Mouse (Mus musculus): Measurements from ENCODE around the gene Plekhh2. TPM values are rescaled to one million over a fixed set of nuclear protein-coding genes. Genes with fewer than 3 reads are reported as not detected.

Plekhh2 gene
- under 1 TPM in 1 of 2 experiments, not detected in 1; 0.15 TPM for total RNA-seq (2023)

DNA sequence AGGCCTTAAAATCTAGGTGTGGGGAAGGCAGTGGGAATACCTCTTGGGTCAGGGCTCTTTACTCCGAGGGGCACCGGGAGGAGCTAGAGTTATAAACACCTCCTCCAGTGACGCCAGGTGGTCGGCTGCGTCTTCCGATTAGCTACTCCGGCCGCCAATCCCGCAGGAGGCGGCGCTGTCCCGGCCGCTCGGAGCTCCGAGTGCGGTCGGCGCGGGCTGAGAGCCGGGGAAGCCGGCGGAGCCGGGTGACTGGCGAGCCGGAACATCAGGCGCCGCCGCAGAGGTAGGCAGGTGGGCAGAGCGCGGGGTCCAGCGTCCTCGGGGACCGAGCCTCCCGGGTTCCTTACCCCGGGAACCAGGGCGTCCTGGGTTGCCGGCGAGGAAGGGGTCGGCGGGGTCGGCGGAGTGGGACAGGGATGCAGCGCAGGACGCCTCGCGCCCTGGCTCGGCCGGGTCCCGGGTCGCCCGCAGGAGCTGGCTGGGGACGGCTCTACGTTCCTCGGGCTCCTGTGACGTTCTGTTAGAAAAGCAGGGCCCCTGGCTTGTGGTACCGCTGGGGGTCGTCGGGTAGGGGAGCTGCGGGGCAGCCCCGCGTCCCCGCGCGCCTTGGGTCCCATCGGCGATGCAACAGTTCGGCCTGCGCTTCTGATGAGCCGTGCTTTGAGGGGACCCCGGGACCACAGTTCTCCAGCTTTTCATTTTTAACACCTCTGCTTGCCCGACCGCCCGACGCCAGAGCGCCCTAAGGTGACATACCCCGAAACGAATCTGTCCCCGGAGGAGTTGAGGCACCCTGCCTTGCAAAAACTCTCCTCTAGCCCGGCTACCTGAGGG is at the start of gene Plekhh2:
TSS of gene Plekhh2 (plus strand) at position 214 of the 834 bp plus-strand sequence.

DNA sequence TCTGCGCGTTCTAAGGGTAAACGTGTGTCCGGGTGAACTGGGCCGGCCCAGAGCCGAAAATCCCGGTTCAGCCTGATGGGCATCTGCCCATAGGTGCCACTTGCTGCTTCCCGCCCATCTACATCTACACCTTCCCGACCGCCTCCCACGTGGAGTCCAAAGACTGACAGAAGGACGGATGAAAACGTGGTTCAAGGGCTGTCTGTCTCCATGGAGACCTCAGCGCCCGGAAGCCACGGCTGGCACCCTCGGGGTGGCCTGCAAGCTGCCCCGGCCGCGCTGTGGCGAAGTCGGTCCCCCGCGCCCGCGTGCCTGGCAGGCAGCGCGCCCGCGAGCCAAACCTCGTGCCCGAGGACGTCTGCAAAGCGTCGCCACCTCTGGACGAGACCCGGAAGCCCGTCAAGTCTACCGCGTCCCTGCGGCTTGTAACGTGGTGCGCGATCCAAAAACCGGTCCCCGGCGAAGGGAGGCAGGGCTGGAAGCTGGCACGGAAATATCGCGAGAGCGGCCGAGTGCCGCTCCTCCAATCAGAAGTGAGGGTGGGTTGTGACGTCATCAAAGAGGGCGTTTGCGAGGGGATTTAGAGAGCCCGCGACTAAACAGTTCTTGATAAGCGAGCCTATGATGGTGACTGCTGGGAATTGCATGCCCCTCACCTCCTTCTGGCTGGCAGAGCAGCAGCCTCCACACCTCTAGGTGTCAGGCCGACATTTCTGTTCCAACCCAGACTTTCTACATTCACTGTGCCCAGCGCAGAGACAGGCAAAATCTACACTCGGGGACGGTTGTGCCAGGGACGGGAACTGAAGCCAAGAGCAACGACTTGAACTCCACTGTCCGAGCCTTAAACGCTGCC is 45.7 kb upstream of the Plekhh2 start, which contains the start of gene Thada:
TSS of gene Thada (minus strand) at position 453 of the 856 bp plus-strand sequence.

DNA sequence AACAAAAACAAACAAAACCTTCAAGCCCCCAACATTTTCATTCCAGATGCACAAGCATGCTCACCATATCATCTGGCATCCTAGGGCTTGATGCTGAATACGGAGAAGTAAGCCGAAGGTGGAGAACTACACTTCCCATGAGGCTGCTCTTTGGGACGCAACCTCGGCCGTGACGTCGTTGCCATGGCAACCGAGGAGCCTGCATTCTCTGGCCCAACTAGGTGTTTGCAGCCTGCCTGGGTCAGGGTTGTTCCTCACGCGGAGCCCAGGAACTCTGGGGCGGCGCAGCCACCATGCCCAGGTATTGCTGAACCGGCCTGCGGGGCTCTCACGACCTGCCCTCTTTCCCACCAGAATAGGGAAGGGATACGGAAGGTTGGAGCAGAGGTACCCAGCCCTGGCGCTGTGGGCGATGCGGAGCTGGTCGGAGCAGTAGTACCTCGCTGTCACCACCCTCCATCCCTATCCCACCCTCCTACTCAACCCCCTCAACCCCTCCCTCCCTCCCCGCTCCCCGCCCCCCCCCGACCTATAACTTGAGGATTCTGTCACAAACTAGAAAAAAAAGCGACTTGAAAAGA is 114.7 kb downstream of the Plekhh2 start, which contains the start of gene Dync2li1:
TSS of gene Dync2li1 (plus strand) at position 221 of the 581 bp plus-strand sequence.

Other genes starting within 250 kb of the Plekhh2 start
- gene Thada, start 45.7 kb upstream of the Plekhh2 start, total RNA-seq (2023): 10 to 100 TPM; 13.4 to 15.1 TPM
- gene Dync2li1, start 114.6 kb downstream of the Plekhh2 start, total RNA-seq (2023): 1 to 10 TPM in 1 of 2 experiments, under 1 TPM in 1; 0.64 to 1.4 TPM
- not detected for gene Abcg8, start 164.4 kb downstream of the Plekhh2 start, total RNA-seq (2023)
- not detected for gene Abcg5, start 171.1 kb downstream of the Plekhh2 start, total RNA-seq (2023)

Measured in neutrophil, adult 59 days (primary cell).